Mouse (Mus musculus) small intestine, adult 2 months (tissue): ENCODE data around the gene Hcar2. TPM values are rescaled to one million over a fixed set of nuclear protein-coding genes. Genes with fewer than 3 reads are reported as not detected.

Source experiments
- H3K27ac ChIP-seq: fragments of 200-500 bp; 2 replicates; pipeline ENCODE4 v1.5.1; 2012; ENCODE audit warnings: low read depth, low read length, control low read depth, inconsistent platforms; ENCODE audit not compliant: insufficient read depth
- H3K27me3 ChIP-seq: fragments of 200-500 bp; 2 replicates; pipeline ENCODE4 v1.6.1; 2012; ENCODE audit warnings: mild to moderate bottlenecking, moderate library complexity, low read length, inconsistent platforms; ENCODE audit not compliant: control insufficient read depth, insufficient read depth
- H3K36me3 ChIP-seq: fragments of 200-500 bp; 2 replicates; pipeline ENCODE4 v1.6.1; 2012; ENCODE audit warnings: mild to moderate bottlenecking, low read length, control low read depth, inconsistent platforms; ENCODE audit not compliant: control insufficient read depth, insufficient read depth
- H3K4me1 ChIP-seq: fragments of 200-500 bp; 2 replicates; pipeline ENCODE4 v1.6.1; 2012; ENCODE audit warnings: low read length, inconsistent platforms, mixed read lengths; ENCODE audit not compliant: control insufficient read depth, insufficient read depth, insufficient read length
- H3K4me3 ChIP-seq: fragments of 200-500 bp; 2 replicates; pipeline ENCODE4 v1.5.1; 2012; ENCODE audit warnings: low read depth, mild to moderate bottlenecking, control low read depth, inconsistent platforms, low read length, moderate library complexity
- CTCF ChIP-seq: fragments of 200-500 bp; IDR thresholded peaks from 2 replicates; pipeline ENCODE4 v1.5.1; 2012; ENCODE audit warnings: low read depth, mild to moderate bottlenecking, control low read depth, inconsistent platforms, low read length, moderate library complexity, mixed read lengths; ENCODE audit not compliant: insufficient replicate concordance, insufficient read length; ENCODE audit errors: extremely low read depth
- POLR2A ChIP-seq: fragments of 200-500 bp; IDR thresholded peaks from 2 replicates; pipeline ENCODE4 v1.6.1; 2012; ENCODE audit warnings: low read depth, mild to moderate bottlenecking, control low read depth, inconsistent platforms, low read length, moderate library complexity
- WGBS: fragments of 180-500 bp; shearing (Covaris S2); methylation state at CpG from one replicate; pipeline ENCODE4 v1.1.7; 2018; 5-methylcytosine and 5-hydroxymethylcytosine counted together
- polyA plus RNA-seq: library from polyadenylated mRNA; depleted of rRNA; stranded (reverse); fragments of >200 nt; gene quantifications from 2 replicates; pipeline ENCODE4 v1.2.3, GENCODE M21; 2012

Gene Hcar2
- polyA plus RNA-seq, 1 experiment: 0.30 TPM

DNA sequence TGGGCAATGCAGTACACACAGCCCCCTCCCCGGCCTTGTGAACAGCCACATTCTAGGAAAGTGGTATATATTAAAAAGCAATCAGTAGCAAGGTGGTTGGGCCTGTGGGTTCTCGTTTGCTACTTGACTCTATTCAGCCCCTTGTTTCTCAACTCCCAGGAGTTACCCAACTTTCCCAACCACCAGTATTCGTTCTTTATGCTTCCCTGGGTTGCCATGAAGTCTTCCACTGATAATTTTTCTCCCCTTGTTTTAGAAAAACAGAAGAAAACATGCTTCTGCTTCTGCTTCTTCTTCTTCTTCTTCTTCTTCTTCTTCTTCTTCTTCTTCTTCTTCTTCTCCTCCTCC is 22.4 kb downstream of the Hcar2 start:
- H3K27me3 ChIP-seq: no peaks in the 10 kb centered on the region
- H3K4me3 ChIP-seq: no peak overlapping the region
- 67% methylated on average over 3 of the region's 3 CpGs for WGBS
- TF ChIP-seq POLR2A (no peak), CTCF (no peak)
- no peaks in the 10 kb centered on the region for H3K4me1 ChIP-seq
- no peaks in the 10 kb centered on the region for H3K36me3 ChIP-seq
- H3K27ac ChIP-seq: no peak overlapping the region

DNA sequence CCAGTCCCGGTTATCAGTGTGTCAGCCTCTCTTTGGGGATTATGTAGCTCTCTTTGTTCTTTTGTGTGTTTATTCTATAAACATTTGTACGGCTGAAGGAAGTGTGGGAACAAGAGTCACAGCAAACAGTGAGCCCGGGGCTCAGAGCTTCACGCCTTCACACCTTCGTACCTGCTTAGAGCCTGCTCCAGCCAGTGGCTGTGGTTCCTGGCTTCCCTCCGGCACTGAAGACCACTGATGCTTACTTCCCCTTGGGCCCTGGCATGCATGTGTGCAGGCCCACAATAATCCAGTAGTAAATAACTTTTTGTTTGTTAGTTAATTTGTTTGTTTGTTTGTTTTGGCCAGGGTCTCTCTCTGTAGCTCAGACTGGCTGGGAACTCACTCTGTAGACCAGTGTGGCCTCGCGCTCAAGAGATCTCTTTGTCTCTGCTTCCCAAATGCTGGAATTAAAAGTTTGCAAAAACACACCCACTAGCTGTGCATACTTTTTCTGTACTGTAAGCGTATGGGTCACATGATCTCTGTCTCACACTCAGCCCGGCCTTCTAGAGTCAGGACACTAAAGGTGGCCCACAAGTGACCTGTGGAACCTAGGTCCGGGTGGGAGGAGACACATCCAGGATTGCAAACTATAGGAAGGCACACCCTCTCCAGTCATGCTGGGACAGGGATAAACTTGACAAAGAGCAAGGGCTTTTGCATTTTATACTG is 22.9 kb downstream of the Hcar2 start:
- Histone ChIP-seq H3K36me3 (no peaks in the 10 kb centered on the region), H3K27ac (no peak overlapping the region), H3K27me3 (no peaks in the 10 kb centered on the region), H3K4me1 (no peaks in the 10 kb centered on the region), H3K4me3 (no peak overlapping the region)
- TF ChIP-seq POLR2A: no peak
- TF ChIP-seq CTCF: no peak
- 55% methylated on average over 11 of the region's 11 CpGs for WGBS

DNA sequence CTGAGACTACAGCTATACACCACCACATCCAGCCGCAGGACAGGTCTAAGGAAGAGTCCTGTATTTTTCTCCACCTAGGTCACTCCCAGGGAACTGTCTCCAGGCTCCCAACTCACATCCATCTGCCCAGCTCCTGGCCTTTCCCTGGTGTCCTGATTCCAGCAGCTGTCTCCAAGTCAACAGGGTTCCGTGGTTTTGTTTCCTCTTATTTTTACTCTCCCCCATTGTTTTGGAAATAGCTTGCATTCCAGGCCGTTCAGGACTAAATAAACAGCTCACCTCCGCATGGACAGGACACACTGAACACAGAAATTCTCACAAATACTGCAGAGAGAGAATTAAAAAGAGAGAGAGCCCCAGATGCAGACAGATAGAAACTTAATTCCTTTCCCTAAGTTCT is 27.9 kb downstream of the Hcar2 start:
- Histone ChIP-seq H3K27me3 (no peaks in the 10 kb centered on the region), H3K4me1 (no peaks in the 10 kb centered on the region), H3K36me3 (no peaks in the 10 kb centered on the region), H3K4me3 (no peak overlapping the region), H3K27ac (no peak overlapping the region)
- WGBS: 51% methylated on average over 4 of the region's 4 CpGs
- no peak for TF ChIP-seq POLR2A
- no peak for TF ChIP-seq CTCF

DNA sequence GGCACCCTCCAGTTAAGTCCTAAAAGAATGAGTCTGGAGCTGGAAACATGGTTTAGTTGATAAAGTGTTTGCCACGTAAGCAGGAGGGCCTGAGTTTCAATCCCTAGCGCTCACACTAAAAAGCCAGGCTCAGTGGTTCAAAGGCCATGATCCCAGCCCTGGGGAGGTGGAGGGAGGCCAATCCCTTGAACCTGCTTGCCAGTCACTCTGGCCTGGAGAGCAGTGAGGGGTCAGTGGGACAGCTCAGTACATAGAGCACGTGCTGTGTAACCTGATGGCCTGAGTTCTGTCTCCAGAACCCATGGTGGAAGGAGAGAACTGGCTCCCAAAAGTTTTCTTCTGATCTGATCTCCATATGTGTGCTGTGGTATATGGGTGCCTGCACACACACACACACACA is 30.5 kb downstream of the Hcar2 start:
- Histone ChIP-seq H3K4me1 (no peaks in the 10 kb centered on the region), H3K27ac (no peak overlapping the region), H3K36me3 (no peaks in the 10 kb centered on the region), H3K27me3 (no peaks in the 10 kb centered on the region), H3K4me3 (no peak overlapping the region)
- TF ChIP-seq CTCF (no peak), POLR2A (no peak)
- 77% methylated on average over 3 of the region's 3 CpGs for WGBS

DNA sequence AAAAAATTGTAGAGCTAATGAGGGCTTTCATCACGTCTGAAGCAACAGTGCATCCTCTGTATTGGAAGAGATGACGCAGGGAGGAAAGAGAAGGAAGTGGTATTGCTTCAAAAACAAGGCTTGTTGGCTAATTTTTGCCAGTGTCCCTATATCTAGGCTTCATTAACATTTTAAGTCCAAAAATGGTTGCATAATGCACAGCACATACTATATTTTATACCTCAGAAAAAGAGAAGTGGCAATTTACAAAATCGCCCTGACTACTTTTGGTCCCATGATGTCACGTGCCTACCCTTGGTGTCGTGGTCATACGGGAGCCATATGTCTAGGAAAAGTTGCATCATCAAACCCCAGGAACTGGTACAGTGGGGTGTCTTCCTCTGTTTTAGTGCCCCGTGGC is 33.0 kb downstream of the Hcar2 start:
- Histone ChIP-seq H3K27ac (no peak overlapping the region), H3K36me3 (no peaks in the 10 kb centered on the region), H3K4me3 (no peak overlapping the region), H3K4me1 (no peaks in the 10 kb centered on the region), H3K27me3 (no peaks in the 10 kb centered on the region)
- 72% methylated on average over 7 of the region's 7 CpGs for WGBS
- TF ChIP-seq CTCF (no peak), POLR2A (no peak)

DNA sequence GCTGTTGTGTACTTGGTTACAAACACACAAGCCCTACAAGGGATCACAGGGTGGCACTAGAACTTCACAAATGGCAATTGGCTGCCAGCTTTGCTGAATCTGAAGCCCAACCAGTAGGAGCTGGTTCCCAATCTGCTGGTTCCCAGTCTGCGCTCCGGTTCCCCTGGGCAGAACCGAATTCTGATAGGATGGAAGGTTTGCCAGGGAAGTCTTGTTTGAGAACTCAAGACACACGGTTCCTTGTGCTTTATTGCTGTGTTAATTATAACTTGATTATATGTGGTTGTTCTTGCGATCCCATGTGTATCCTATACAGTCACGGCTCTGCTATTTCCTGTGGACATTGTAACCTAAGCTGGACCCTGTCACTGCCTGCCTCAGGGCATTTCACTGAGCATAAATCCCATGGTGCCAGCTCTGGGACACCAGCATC is 37.6 kb downstream of the Hcar2 start:
- TF ChIP-seq CTCF (peak; percentile 23; the same call in 1 of the 2 replicates), POLR2A (no peak)
- Histone ChIP-seq H3K4me3 (no peak overlapping the region), H3K27ac (no peak overlapping the region), H3K36me3 (no peaks in the 10 kb centered on the region), H3K27me3 (no peaks in the 10 kb centered on the region), H3K4me1 (no peaks in the 10 kb centered on the region)
- WGBS: 45% methylated on average over 6 of the region's 6 CpGs

DNA sequence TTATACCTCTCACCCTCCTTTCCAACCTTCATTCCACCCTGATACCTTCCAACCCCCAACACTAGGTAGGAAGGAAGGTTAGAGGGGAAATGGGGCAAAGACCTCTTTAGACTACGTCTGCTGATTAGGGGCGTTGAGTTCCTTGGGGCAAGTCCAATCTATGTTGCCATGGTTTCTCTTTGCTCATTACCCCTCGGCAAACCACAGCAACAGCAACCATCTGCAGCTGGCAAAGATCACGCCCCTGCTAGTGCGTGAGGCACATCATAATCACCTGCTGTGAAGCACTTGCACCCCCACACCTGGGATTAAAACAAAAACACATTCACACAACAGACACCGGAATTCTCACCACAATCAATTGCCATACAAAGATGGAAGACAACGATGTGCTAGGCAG is 42.6 kb downstream of the Hcar2 start:
- 65% methylated on average over 7 of the region's 7 CpGs for WGBS
- Histone ChIP-seq H3K27me3 (no peaks in the 10 kb centered on the region), H3K27ac (no peak overlapping the region), H3K4me1 (no peaks in the 10 kb centered on the region), H3K36me3 (peaks cover 2% of the 10 kb centered on the region; the same call in 1 of the 2 replicates), H3K4me3 (no peak overlapping the region)
- TF ChIP-seq CTCF (no peak), POLR2A (no peak)
